Mouse (Mus musculus): ENCODE measurements around the gene Rack1.

GRCm38 (mm10) chr11:48799921-48800701 is at the start of gene Rack1:
- TF ChIP-seq USF1 (IDR thresholded peaks at IDR 0.05; ENCODE audit: low read depth) = no peak
- TF ChIP-seq CTCF (IDR thresholded peaks at IDR 0.05; ENCODE audit: control insufficient read depth, insufficient read depth, insufficient read length) = no peak
- no peak for TF ChIP-seq MYOG (IDR thresholded peaks at IDR 0.05; ENCODE audit: control insufficient read depth, extremely low read depth, insufficient read length)
- TF ChIP-seq MYOD1 (IDR thresholded peaks at IDR 0.05; ENCODE audit: control insufficient read depth, insufficient read length, low read depth) = no peak
- peak; percentile 79 for TF ChIP-seq MAX (IDR thresholded peaks at IDR 0.05)
- TF ChIP-seq CEBPB (IDR thresholded peaks at IDR 0.05; ENCODE audit: low read depth) = no peak
- TF ChIP-seq FOSL1 (IDR thresholded peaks at IDR 0.05; ENCODE audit: insufficient read depth, low read length, poor library complexity, severe bottlenecking) = no peak
